Mouse (Mus musculus): ENCODE results near the gene Evpl. TPM values are rescaled to one million over a fixed set of nuclear protein-coding genes. Genes with fewer than 3 reads are reported as not detected.
"Not testable (repeated sequence)": the region's sequence is repeated elsewhere in the genome, so short reads cannot be mapped to it uniquely, and the experiment has no call there.

The Evpl gene
- polyA plus RNA-seq, 1 experiment from 2014 or later: 26.5 TPM

- Histone ChIP-seq H3K36me3 (ENCODE audit: control insufficient read depth, insufficient read depth, low read length) (no peaks in the 10 kb centered on the region), H3K9ac (ENCODE audit: low read length) (peak overlapping the region; percentile 23; the same call in 1 of the 2 replicates), H3K4me3 (ENCODE audit: low read depth, low read length) (peak overlapping the region; percentile 37), H3K4me1 (replicated peaks; ENCODE audit: control insufficient read depth, insufficient read depth) (no peaks in the 10 kb centered on the region), H3K27ac (replicated peaks) (no peak overlapping the region), H3K27me3 (ENCODE audit: control insufficient read depth, insufficient read depth, low read length) (peaks cover 13% of the 10 kb centered on the region; the same call in 1 of the 2 replicates), H3K9me3 (ENCODE audit: control insufficient read depth, low read length) (no peaks in the 10 kb centered on the region), H3K4me2 (replicated peaks; ENCODE audit: low read depth) (peak overlapping the region; percentile 55)
- TF ChIP-seq CTCF (IDR thresholded peaks at IDR 0.05; ENCODE audit: low read depth) (no peak), EP300 (optimal IDR thresholded peaks at IDR 0.05) (no peak)
- DNase-seq (ENCODE audit: low spot score): no peak
- WGBS: 5% methylated on average over 18 of the region's 18 CpGs
- ATAC-seq (ENCODE audit: low FRiP score, low TSS enrichment): no peak
Observed at GRCm38 (mm10) chr11:116281671-116282070, 43.8 kb upstream of the Evpl start.

- H3K9ac ChIP-seq (ENCODE audit: low read length): peak within 1 kb of the TSS; percentile 23; the same call in 1 of the 2 replicates
- DNase-seq (ENCODE audit: low spot score) (no peak), ATAC-seq (ENCODE audit: low FRiP score, low TSS enrichment) (peak; percentile 25)
- H3K4me2 ChIP-seq (replicated peaks; ENCODE audit: low read depth): peak within 1 kb of the TSS; percentile 55
- WGBS: 7% methylated on average over 48 of the region's 48 CpGs
- no peaks in the 10 kb centered on the region for H3K4me1 ChIP-seq (replicated peaks; ENCODE audit: control insufficient read depth, insufficient read depth)
- no peak within 1 kb of the TSS for H3K27ac ChIP-seq (replicated peaks)
- H3K36me3 ChIP-seq (ENCODE audit: control insufficient read depth, insufficient read depth, low read length): no peaks in the 10 kb centered on the region
- H3K27me3 ChIP-seq (ENCODE audit: control insufficient read depth, insufficient read depth, low read length): peaks cover 13% of the 10 kb centered on the region; the same call in 1 of the 2 replicates
- H3K4me3 ChIP-seq (ENCODE audit: low read depth, low read length): peak within 1 kb of the TSS; percentile 37
- no peaks in the 10 kb centered on the region for H3K9me3 ChIP-seq (ENCODE audit: control insufficient read depth, low read length)
- peak; percentile 34; the same call in 1 of the 2 replicates for TF ChIP-seq CTCF (IDR thresholded peaks at IDR 0.05; ENCODE audit: low read depth)
- no peak for TF ChIP-seq EP300 (optimal IDR thresholded peaks at IDR 0.05)
Observed at GRCm38 (mm10) chr11:116280751-116281663, 43.1 kb upstream of the Evpl start, which contains the start of gene Galr2. Galr2 (plus strand) TSS chr11:116280939.

- H3K27ac ChIP-seq (replicated peaks); H3K27me3 ChIP-seq (ENCODE audit: control insufficient read depth, insufficient read depth, low read length); DNase-seq (ENCODE audit: low spot score); H3K9ac ChIP-seq (ENCODE audit: low read length); H3K4me1 ChIP-seq (replicated peaks; ENCODE audit: control insufficient read depth, insufficient read depth); H3K36me3 ChIP-seq (ENCODE audit: control insufficient read depth, insufficient read depth, low read length); H3K4me3 ChIP-seq (ENCODE audit: low read depth, low read length); H3K4me2 ChIP-seq (replicated peaks; ENCODE audit: low read depth); H3K9me3 ChIP-seq (ENCODE audit: control insufficient read depth, low read length); ATAC-seq (ENCODE audit: low FRiP score, low TSS enrichment): not testable (repeated sequence)
- 83% methylated on average over 1 of the region's 1 CpGs for WGBS
Observed at GRCm38 (mm10) chr11:116277184-116277583, 39.3 kb upstream of the Evpl start.

- H3K27ac ChIP-seq (replicated peaks): peak within 1 kb of the TSS; percentile 85
- ATAC-seq (ENCODE audit: low FRiP score, low TSS enrichment): peak; percentile 98
- TF ChIP-seq CTCF (IDR thresholded peaks at IDR 0.05; ENCODE audit: low read depth) (peak; percentile 53), EP300 (optimal IDR thresholded peaks at IDR 0.05) (no peak)
Observed at GRCm38 (mm10) chr11:116274045-116274666, 36.3 kb upstream of the Evpl start, which contains the start of gene Srp68. Srp68 (minus strand) TSS chr11:116274217.

GRCm38 (mm10) chr11:116273469-116274044 lies 35.7 kb upstream of the Evpl start:
- Histone ChIP-seq H3K27ac (replicated peaks) (peak overlapping the region; percentile 85), H3K27me3 (ENCODE audit: control insufficient read depth, insufficient read depth, low read length) (no peaks in the 10 kb centered on the region), H3K4me3 (ENCODE audit: low read depth, low read length) (peak overlapping the region; percentile 87), H3K9ac (ENCODE audit: low read length) (peak overlapping the region; percentile 94), H3K9me3 (ENCODE audit: control insufficient read depth, low read length) (no peaks in the 10 kb centered on the region), H3K36me3 (ENCODE audit: control insufficient read depth, insufficient read depth, low read length) (no peaks in the 10 kb centered on the region), H3K4me2 (replicated peaks; ENCODE audit: low read depth) (peak overlapping the region; percentile 72), H3K4me1 (replicated peaks; ENCODE audit: control insufficient read depth, insufficient read depth) (0 out of 2 replicates have a peak, but pooled peaks cover 2% of the 10 kb centered on the region)
- ATAC-seq (ENCODE audit: low FRiP score, low TSS enrichment) (peak; percentile 43), DNase-seq (ENCODE audit: low spot score) (no peak)
- under 1% methylated on average over 38 of the region's 39 CpGs for WGBS
- no peak for TF ChIP-seq EP300 (optimal IDR thresholded peaks at IDR 0.05)
- no peak for TF ChIP-seq CTCF (IDR thresholded peaks at IDR 0.05; ENCODE audit: low read depth)

More at GRCm38 (mm10) chr11:116274045-116274666, 36.3 kb upstream of the Evpl start, which contains the start of gene Srp68:
- H3K27me3 ChIP-seq (ENCODE audit: control insufficient read depth, insufficient read depth, low read length): no peaks in the 10 kb centered on the region
- WGBS: 3% methylated on average over 32 of the region's 32 CpGs
- H3K4me2 ChIP-seq (replicated peaks; ENCODE audit: low read depth): peak within 1 kb of the TSS; percentile 72
- peak within 1 kb of the TSS; percentile 87 for H3K4me3 ChIP-seq (ENCODE audit: low read depth, low read length)
- H3K9ac ChIP-seq (ENCODE audit: low read length): peak within 1 kb of the TSS; percentile 94
- H3K36me3 ChIP-seq (ENCODE audit: control insufficient read depth, insufficient read depth, low read length): no peaks in the 10 kb centered on the region
- 0 out of 2 replicates have a peak, but pooled peaks cover 2% of the 10 kb centered on the region for H3K4me1 ChIP-seq (replicated peaks; ENCODE audit: control insufficient read depth, insufficient read depth)
- H3K9me3 ChIP-seq (ENCODE audit: control insufficient read depth, low read length): no peaks in the 10 kb centered on the region
- peak; percentile 94 for DNase-seq (ENCODE audit: low spot score)
